Mouse (Mus musculus): Measurements from ENCODE around the gene Prkag2. TPM values are rescaled to one million over a fixed set of nuclear protein-coding genes. Genes with fewer than 3 reads are reported as not detected.

The Prkag2 gene
- polyA plus RNA-seq, 1 experiment from 2014 or later: 52.2 TPM

DNA sequence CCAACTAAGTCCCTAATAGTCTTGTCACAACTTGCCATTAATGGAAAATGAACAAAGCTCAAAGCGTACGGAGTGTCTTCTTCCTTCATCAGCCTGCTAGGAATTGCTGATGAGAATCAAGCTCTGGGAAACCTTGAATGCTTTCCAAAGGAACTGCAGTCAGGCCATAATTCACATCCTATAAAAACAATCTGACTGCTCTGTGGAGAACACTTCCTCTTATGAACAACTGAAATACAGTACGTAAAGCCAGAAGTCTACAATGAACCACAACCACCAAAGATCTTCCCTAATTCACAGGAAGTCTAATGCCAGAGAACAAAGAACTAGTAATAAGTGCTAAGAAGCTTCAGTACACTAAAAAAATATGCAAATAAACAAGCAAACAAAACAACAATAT, 286.5 kb downstream of the Prkag2 start:
- Histone ChIP-seq H3K4me2 (replicated peaks) (no peak overlapping the region), H3K4me1 (replicated peaks) (peaks cover 3% of the 10 kb centered on the region; the same call in 1 of the 2 replicates), H3K27me3 (replicated peaks) (no peaks in the 10 kb centered on the region), H3K27ac (peak overlapping the region; percentile 38; the same call in 1 of the 2 replicates), H3K36me3 (peaks cover 18% of the 10 kb centered on the region), H3K4me3 (replicated peaks) (no peak overlapping the region), H3K9me3 (no peaks in the 10 kb centered on the region), H3K9ac (no peak overlapping the region)
- WGBS: 38% methylated on average over 3 of the region's 3 CpGs
- ATAC-seq: no peak

DNA sequence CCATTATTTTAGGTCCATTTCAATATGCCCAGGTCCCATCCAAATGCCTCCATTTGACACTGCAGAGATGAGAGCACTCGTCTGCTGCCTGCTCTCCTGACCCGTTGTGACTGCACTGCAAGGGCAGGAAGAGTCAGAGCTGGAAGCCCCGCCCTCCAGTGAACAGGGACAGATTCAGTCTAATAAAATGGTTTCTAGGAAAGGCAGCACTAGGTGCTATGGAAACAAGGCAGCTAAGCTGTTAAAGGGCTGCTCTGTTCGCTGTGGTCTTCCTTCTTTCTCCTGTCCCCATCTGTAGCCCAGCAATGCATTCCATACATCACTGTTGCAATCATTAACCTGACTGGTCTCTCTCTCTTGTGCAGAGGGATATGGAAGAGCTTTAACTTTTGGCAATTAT, 287.4 kb downstream of the Prkag2 start:
- Histone ChIP-seq H3K27ac (no peak overlapping the region), H3K4me1 (replicated peaks) (peaks cover 3% of the 10 kb centered on the region; the same call in 1 of the 2 replicates), H3K4me2 (replicated peaks) (no peak overlapping the region), H3K36me3 (peaks cover 19% of the 10 kb centered on the region), H3K27me3 (replicated peaks) (no peaks in the 10 kb centered on the region), H3K9ac (no peak overlapping the region), H3K4me3 (replicated peaks) (no peak overlapping the region), H3K9me3 (no peaks in the 10 kb centered on the region)
- ATAC-seq: no peak
- WGBS: 41% methylated on average over 4 of the region's 4 CpGs

Other genes starting within 250 kb of the Prkag2 start
- not detected in 2 replicates for gene Galntl5, start 80.8 kb upstream of the Prkag2 start, polyA plus RNA-seq (2015; fragmentation: Nextera tagmentation; extraction: Ambion mirVana)
- gene Galnt11, start 121.3 kb upstream of the Prkag2 start, polyA plus RNA-seq (2015; fragmentation: Nextera tagmentation; extraction: Ambion mirVana): 31.6 and 35.9 TPM in 2 replicates
- gene E130116L18Rik, start 122.5 kb upstream of the Prkag2 start, polyA plus RNA-seq (2015; fragmentation: Nextera tagmentation; extraction: Ambion mirVana): not detected in 2 replicates